Mouse (Mus musculus) limb, embryonic 13.5 days (tissue): Measurements from ENCODE around the gene 2310061I04Rik. TPM values are rescaled to one million over a fixed set of nuclear protein-coding genes. Genes with fewer than 3 reads are reported as not detected.

Experiments used
- ATAC-seq: fragments of 200-750 bp; cut with Nextera tagmentation; 2 replicates; pipeline ENCODE4 v1.8.0; 2017; ENCODE audit warnings: low read depth, moderate number of reproducible peaks, moderate TSS enrichment; ENCODE audit not compliant: low FRiP score
- H3K27ac ChIP-seq: fragments of 300-500 bp; sonication (generic); 2 replicates; pipeline ENCODE4 v1.5.1; 2015; ENCODE audit warnings: inconsistent platforms, mild to moderate bottlenecking, moderate library complexity
- H3K27me3 ChIP-seq: fragments of 300-500 bp; sonication (generic); 2 replicates; pipeline ENCODE4 v1.6.1; 2015; ENCODE audit warnings: mild to moderate bottlenecking, inconsistent platforms
- H3K36me3 ChIP-seq: fragments of 300-500 bp; sonication (generic); 2 replicates; pipeline ENCODE4 v1.6.1; 2015; ENCODE audit warnings: inconsistent platforms, mild to moderate bottlenecking, moderate library complexity
- H3K4me1 ChIP-seq: fragments of 300-500 bp; sonication (generic); 2 replicates; pipeline ENCODE4 v1.6.1; 2015; ENCODE audit warnings: inconsistent platforms
- H3K4me2 ChIP-seq: fragments of 300-500 bp; sonication (generic); replicated peaks from 2 replicates; pipeline ENCODE4 v1.6.1; 2015; ENCODE audit warnings: inconsistent platforms, mild to moderate bottlenecking, moderate library complexity
- H3K4me3 ChIP-seq: fragments of 300-500 bp; sonication (generic); 2 replicates; pipeline ENCODE4 v1.5.1; 2015; ENCODE audit warnings: moderate library complexity, mild to moderate bottlenecking, inconsistent platforms
- H3K9ac ChIP-seq: fragments of 300-500 bp; sonication (generic); 2 replicates; pipeline ENCODE4 v1.6.1; 2015; ENCODE audit warnings: mild to moderate bottlenecking, inconsistent platforms
- H3K9me3 ChIP-seq: fragments of 300-500 bp; sonication (generic); 2 replicates; pipeline ENCODE4 v1.6.1; 2016; ENCODE audit warnings: inconsistent platforms
- WGBS: fragments of 180-500 bp; shearing (Covaris S2); methylation state at CpG from one replicate; pipeline ENCODE4 v1.1.7; 2015; 5-methylcytosine and 5-hydroxymethylcytosine counted together
- polyA plus RNA-seq: library from polyadenylated mRNA; unstranded; fragments of >200 nt; fragmentation: Nextera tagmentation; extraction: Ambion mirVana; gene quantifications from 2 replicates; pipeline ENCODE4 v1.2.1, GENCODE M21; 2015

Gene 2310061I04Rik
- polyA plus RNA-seq, 1 experiment from 2014 or later, result 21.9 TPM

GRCm38 (mm10) chr17:35920862-35921562, 23.8 kb upstream of the 2310061I04Rik start:
- Histone ChIP-seq H3K27me3 (no peaks in the 10 kb centered on the region), H3K36me3 (peaks cover 38% of the 10 kb centered on the region), H3K9ac (no peak overlapping the region), H3K27ac (peak overlapping the region; percentile 87; the same call in 1 of the 2 replicates), H3K9me3 (no peaks in the 10 kb centered on the region), H3K4me2 (no peak overlapping the region), H3K4me3 (no peak overlapping the region), H3K4me1 (peaks cover 22% of the 10 kb centered on the region)
- 75% methylated on average over 5 of the region's 5 CpGs for WGBS
- ATAC-seq, result no peak

GRCm38 (mm10) chr17:35920384-35920783, 23.2 kb upstream of the 2310061I04Rik start:
- H3K4me3 ChIP-seq, result 0 out of 2 replicates have a peak overlapping the region, but pooled peaks have one; percentile 79
- H3K4me2 ChIP-seq, result peak overlapping the region; percentile 95
- no peaks in the 10 kb centered on the region for H3K27me3 ChIP-seq
- no peaks in the 10 kb centered on the region for H3K9me3 ChIP-seq
- H3K27ac ChIP-seq, result peak overlapping the region; percentile 87; the same call in 1 of the 2 replicates
- 90% methylated on average over 1 of the region's 1 CpGs for WGBS
- peaks cover 25% of the 10 kb centered on the region for H3K4me1 ChIP-seq
- H3K36me3 ChIP-seq, result peaks cover 33% of the 10 kb centered on the region
- 0 out of 2 replicates have a peak overlapping the region, but pooled peaks have one; percentile 65 for H3K9ac ChIP-seq
- no peak for ATAC-seq

- H3K4me2 ChIP-seq, result peak overlapping the region; percentile 95
- peak overlapping the region; percentile 79 for H3K4me3 ChIP-seq
- H3K4me1 ChIP-seq, result peaks cover 30% of the 10 kb centered on the region
- H3K9me3 ChIP-seq, result no peaks in the 10 kb centered on the region
- peak overlapping the region; percentile 87; the same call in 1 of the 2 replicates for H3K27ac ChIP-seq
- 52% methylated on average over 6 of the region's 6 CpGs for WGBS
- no peak for ATAC-seq
- peak overlapping the region; percentile 65 for H3K9ac ChIP-seq
- H3K27me3 ChIP-seq, result no peaks in the 10 kb centered on the region
- H3K36me3 ChIP-seq, result peaks cover 28% of the 10 kb centered on the region
Measured at GRCm38 (mm10) chr17:35919864-35920301, 22.7 kb upstream of the 2310061I04Rik start.

GRCm38 (mm10) chr17:35919060-35919715, 22.0 kb upstream of the 2310061I04Rik start:
- Histone ChIP-seq H3K36me3 (peaks cover 25% of the 10 kb centered on the region), H3K4me3 (peak overlapping the region; percentile 79), H3K9ac (peak overlapping the region; percentile 95), H3K4me2 (peak overlapping the region; percentile 95), H3K4me1 (peaks cover 32% of the 10 kb centered on the region), H3K27ac (peak overlapping the region; percentile 98), H3K9me3 (no peaks in the 10 kb centered on the region), H3K27me3 (no peaks in the 10 kb centered on the region)
- peak; percentile 50 for ATAC-seq
- 19% methylated on average over 7 of the region's 7 CpGs for WGBS

GRCm38 (mm10) chr17:35918276-35919059, 21.2 kb upstream of the 2310061I04Rik start:
- no peak for ATAC-seq

GRCm38 (mm10) chr17:35917463-35918251, 20.4 kb upstream of the 2310061I04Rik start:
- peaks cover 24% of the 10 kb centered on the region for H3K36me3 ChIP-seq
- H3K4me1 ChIP-seq, result peaks cover 32% of the 10 kb centered on the region
- H3K27me3 ChIP-seq, result no peaks in the 10 kb centered on the region
- H3K9ac ChIP-seq, result peak overlapping the region; percentile 95
- ATAC-seq, result no peak
- WGBS, result under 1% methylated on average over 13 of the region's 13 CpGs
- no peaks in the 10 kb centered on the region for H3K9me3 ChIP-seq
- H3K4me2 ChIP-seq, result peak overlapping the region; percentile 95
- peak overlapping the region; percentile 98 for H3K27ac ChIP-seq
- peak overlapping the region; percentile 79 for H3K4me3 ChIP-seq

More at GRCm38 (mm10) chr17:35918276-35919059, 21.2 kb upstream of the 2310061I04Rik start:
- Histone ChIP-seq H3K4me3 (peak overlapping the region; percentile 79), H3K4me2 (peak overlapping the region; percentile 95), H3K27me3 (no peaks in the 10 kb centered on the region), H3K4me1 (peaks cover 32% of the 10 kb centered on the region), H3K36me3 (peaks cover 24% of the 10 kb centered on the region), H3K9ac (peak overlapping the region; percentile 95), H3K27ac (peak overlapping the region; percentile 98), H3K9me3 (no peaks in the 10 kb centered on the region)
- WGBS, result under 1% methylated on average over 11 of the region's 11 CpGs

- Histone ChIP-seq H3K36me3 (peaks cover 29% of the 10 kb centered on the region), H3K4me2 (peak overlapping the region; percentile 95), H3K27ac (peak overlapping the region; percentile 98), H3K4me1 (peaks cover 32% of the 10 kb centered on the region), H3K27me3 (no peaks in the 10 kb centered on the region), H3K9ac (peak overlapping the region; percentile 95), H3K4me3 (peak overlapping the region; percentile 79), H3K9me3 (no peaks in the 10 kb centered on the region)
- ATAC-seq, result no peak
- 1% methylated on average over 8 of the region's 8 CpGs for WGBS
Measured at GRCm38 (mm10) chr17:35917143-35917462, 19.9 kb upstream of the 2310061I04Rik start.

GRCm38 (mm10) chr17:35916297-35917142, 19.3 kb upstream of the 2310061I04Rik start, which contains the start of the genes Mrps18b and Ppp1r10:
Mrps18b (minus strand) TSS chr17:35916389.
Ppp1r10 (plus strand) TSS chr17:35916434.
- H3K9me3 ChIP-seq, result no peaks in the 10 kb centered on the region
- H3K4me1 ChIP-seq, result peaks cover 32% of the 10 kb centered on the region
- H3K4me2 ChIP-seq, result peak within 1 kb of the TSS; percentile 95
- WGBS, result under 1% methylated on average over 83 of the region's 83 CpGs
- H3K27ac ChIP-seq, result peak within 1 kb of the TSS; percentile 98
- H3K36me3 ChIP-seq, result peaks cover 35% of the 10 kb centered on the region
- peak; percentile 96 for ATAC-seq
- no peaks in the 10 kb centered on the region for H3K27me3 ChIP-seq
- peak within 1 kb of the TSS; percentile 79 for H3K4me3 ChIP-seq
- H3K9ac ChIP-seq, result peak within 1 kb of the TSS; percentile 95

- Histone ChIP-seq H3K9me3 (no peaks in the 10 kb centered on the region), H3K4me2 (peak overlapping the region; percentile 89), H3K9ac (peak overlapping the region; percentile 95), H3K4me3 (peak overlapping the region; percentile 79), H3K36me3 (peaks cover 43% of the 10 kb centered on the region), H3K27ac (peak overlapping the region; percentile 87), H3K27me3 (no peaks in the 10 kb centered on the region), H3K4me1 (peaks cover 26% of the 10 kb centered on the region)
- WGBS, result 2% methylated on average over 28 of the region's 28 CpGs
- ATAC-seq, result no peak; the same call in 1 of the 2 replicates
Measured at GRCm38 (mm10) chr17:35915538-35916296, 18.5 kb upstream of the 2310061I04Rik start.

- H3K4me1 ChIP-seq, result peaks cover 19% of the 10 kb centered on the region
- H3K4me2 ChIP-seq, result peak overlapping the region; percentile 89
- 0 out of 2 replicates have a peak overlapping the region, but pooled peaks have one; percentile 95 for H3K9ac ChIP-seq
- H3K4me3 ChIP-seq, result peak overlapping the region; percentile 79
- H3K27ac ChIP-seq, result no peak overlapping the region
- H3K27me3 ChIP-seq, result no peaks in the 10 kb centered on the region
- ATAC-seq, result no peak
- no peaks in the 10 kb centered on the region for H3K9me3 ChIP-seq
- H3K36me3 ChIP-seq, result peaks cover 38% of the 10 kb centered on the region
- 86% methylated on average over 6 of the region's 6 CpGs for WGBS
Measured at GRCm38 (mm10) chr17:35914975-35915374, 17.7 kb upstream of the 2310061I04Rik start.
